Mouse (Mus musculus) kidney, embryonic 16.5 days (tissue): Measurements from ENCODE around the gene Ttc30a2. TPM values are rescaled to one million over a fixed set of nuclear protein-coding genes. Genes with fewer than 3 reads are reported as not detected.

Experiments used
- ATAC-seq: fragments of 200-750 bp; cut with Nextera tagmentation; 2 replicates; pipeline ENCODE4 v1.8.0; 2017; ENCODE audit warnings: moderate TSS enrichment; ENCODE audit not compliant: low FRiP score, low TSS enrichment
- H3K27ac ChIP-seq: fragments of 300-500 bp; sonication (generic); 2 replicates; pipeline ENCODE4 v1.5.1; 2014; ENCODE audit warnings: low read length
- H3K27me3 ChIP-seq: fragments of 300-500 bp; sonication (generic); 2 replicates; pipeline ENCODE4 v1.6.1; 2014; ENCODE audit warnings: low read length, control low read depth, mixed read lengths; ENCODE audit not compliant: insufficient read depth
- H3K36me3 ChIP-seq: fragments of 300-500 bp; sonication (generic); 2 replicates; pipeline ENCODE4 v1.6.1; 2014; ENCODE audit warnings: low read length, control low read depth, mixed read lengths; ENCODE audit not compliant: insufficient read depth
- H3K4me1 ChIP-seq: fragments of 300-500 bp; sonication (generic); 2 replicates; pipeline ENCODE4 v1.6.1; 2014; ENCODE audit warnings: low read length, control low read depth, mixed read lengths; ENCODE audit not compliant: insufficient read depth
- H3K4me2 ChIP-seq: fragments of 300-500 bp; sonication (generic); replicated peaks from 2 replicates; pipeline ENCODE4 v1.6.1; 2014; ENCODE audit warnings: low read depth, low read length
- H3K4me3 ChIP-seq: fragments of 300-500 bp; sonication (generic); 2 replicates; pipeline ENCODE4 v1.5.1; 2014; ENCODE audit warnings: mild to moderate bottlenecking, low read length
- H3K9ac ChIP-seq: fragments of 300-500 bp; sonication (generic); replicated peaks from 2 replicates; pipeline ENCODE4 v1.6.1; 2014; ENCODE audit warnings: low read length
- H3K9me3 ChIP-seq: fragments of 300-500 bp; sonication (generic); 2 replicates; pipeline ENCODE4 v1.6.1; 2016; ENCODE audit warnings: low read length, control low read depth
- WGBS: fragments of 180-500 bp; shearing (Covaris S2); extraction: QIAGEN DNeasy Blood & Tissue Kit; methylation state at CpG from one replicate; pipeline ENCODE4 v1.1.7; 2014; 5-methylcytosine and 5-hydroxymethylcytosine counted together
- polyA plus RNA-seq: library from polyadenylated mRNA; unstranded; fragments of >200 nt; fragmentation: Nextera tagmentation; extraction: Ambion mirVana; gene quantifications from 2 replicates; pipeline ENCODE4 v1.2.1, GENCODE M21; 2015

Gene Ttc30a2
- polyA plus RNA-seq, 1 experiment from 2014 or later: 0.64 TPM

DNA sequence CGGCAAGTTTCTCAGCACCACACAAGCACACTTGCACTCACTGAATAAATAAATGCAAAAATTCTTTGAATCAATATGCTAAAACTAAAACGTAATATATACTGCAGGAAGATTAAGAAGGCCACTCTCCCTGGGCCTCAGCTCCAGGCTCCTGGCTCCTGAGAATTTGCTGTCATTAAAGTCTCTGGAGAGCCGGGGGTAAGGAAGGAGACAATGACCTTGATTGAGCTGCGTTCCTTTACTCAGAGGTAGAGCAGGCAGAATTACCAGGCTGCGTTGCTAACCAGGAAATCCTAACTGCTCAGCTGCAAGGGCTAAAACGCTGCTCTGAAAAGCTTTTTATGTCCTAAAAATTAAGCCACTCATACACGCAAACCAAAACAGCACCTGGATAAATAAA, 44.4 kb downstream of the Ttc30a2 start:
- no peak overlapping the region for H3K4me3 ChIP-seq
- no peaks in the 10 kb centered on the region for H3K27me3 ChIP-seq
- H3K4me1 ChIP-seq: no peaks in the 10 kb centered on the region
- H3K9ac ChIP-seq: no peak overlapping the region
- no peak overlapping the region for H3K4me2 ChIP-seq
- H3K9me3 ChIP-seq: no peaks in the 10 kb centered on the region
- ATAC-seq: no peak
- WGBS: 40% methylated on average over 7 of the region's 7 CpGs
- no peak overlapping the region for H3K27ac ChIP-seq
- H3K36me3 ChIP-seq: 0 out of 2 replicates have a peak, but pooled peaks cover 2% of the 10 kb centered on the region

GRCm38 (mm10) chr2:75930941-75931340, 47.0 kb downstream of the Ttc30a2 start:
- WGBS: 77% methylated on average over 2 of the region's 2 CpGs
- no peak overlapping the region for H3K4me2 ChIP-seq
- H3K9me3 ChIP-seq: no peaks in the 10 kb centered on the region
- H3K4me3 ChIP-seq: no peak overlapping the region
- no peaks in the 10 kb centered on the region for H3K27me3 ChIP-seq
- H3K27ac ChIP-seq: no peak overlapping the region
- H3K9ac ChIP-seq: no peak overlapping the region
- ATAC-seq: no peak
- no peaks in the 10 kb centered on the region for H3K4me1 ChIP-seq
- H3K36me3 ChIP-seq: peaks cover 18% of the 10 kb centered on the region; the same call in 1 of the 2 replicates

DNA sequence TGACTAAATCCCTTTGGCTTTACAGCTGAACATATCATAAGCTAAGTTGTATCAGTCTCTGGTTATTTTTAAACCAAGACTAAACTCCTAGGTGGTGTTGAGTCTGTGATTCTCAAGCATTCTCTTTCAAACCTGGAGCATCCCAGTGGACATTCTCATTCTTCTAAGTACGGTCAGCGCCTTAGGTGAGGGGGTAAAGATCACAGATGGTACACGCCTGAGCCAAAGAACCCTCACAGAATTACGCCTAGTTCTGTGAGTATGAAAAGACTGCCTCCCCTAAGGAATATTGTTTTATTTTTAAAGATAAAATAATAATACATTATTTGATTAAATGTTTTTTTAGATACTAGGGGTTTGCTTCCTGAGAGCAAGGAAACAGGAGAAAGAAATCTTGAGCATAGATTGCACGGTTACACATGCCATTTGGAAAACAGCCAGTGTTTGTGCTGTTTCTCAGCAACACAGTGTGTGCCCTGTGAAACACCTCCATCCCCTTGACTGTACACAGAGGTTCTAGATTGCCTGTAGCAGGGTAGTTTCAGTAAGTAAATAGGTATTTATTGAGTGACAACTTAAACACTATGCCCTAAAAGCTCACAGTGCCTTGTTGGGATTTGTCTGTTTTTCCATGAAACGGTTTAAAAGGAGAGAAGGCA, 48.1 kb downstream of the Ttc30a2 start:
- Histone ChIP-seq H3K36me3 (peaks cover 23% of the 10 kb centered on the region; the same call in 1 of the 2 replicates), H3K4me3 (no peak overlapping the region), H3K4me2 (no peak overlapping the region), H3K4me1 (no peaks in the 10 kb centered on the region), H3K27me3 (no peaks in the 10 kb centered on the region), H3K9ac (no peak overlapping the region), H3K9me3 (no peaks in the 10 kb centered on the region), H3K27ac (no peak overlapping the region)
- WGBS: 89% methylated on average over 6 of the region's 6 CpGs
- no peak for ATAC-seq

DNA sequence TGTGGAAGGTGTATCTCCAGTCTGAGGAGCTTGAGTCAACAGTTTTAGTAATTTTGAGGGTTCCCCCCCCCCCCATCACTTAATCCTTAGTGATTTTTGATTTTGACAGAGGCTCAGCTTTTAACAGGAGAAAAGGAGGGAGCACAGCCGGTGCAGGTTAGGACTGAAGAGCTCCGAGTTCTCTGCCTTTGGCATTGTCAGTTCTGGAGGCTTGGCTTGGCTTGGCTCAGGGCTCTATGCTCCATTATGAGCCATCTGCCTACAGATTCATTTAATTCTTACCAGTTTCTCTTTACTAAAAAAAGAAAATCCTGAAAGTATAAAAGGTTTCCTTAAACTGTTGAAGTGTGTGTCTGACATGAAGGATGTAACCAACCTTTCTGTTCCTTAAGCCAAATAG, 48.8 kb downstream of the Ttc30a2 start:
- Histone ChIP-seq H3K4me2 (no peak overlapping the region), H3K27ac (no peak overlapping the region), H3K36me3 (peaks cover 23% of the 10 kb centered on the region; the same call in 1 of the 2 replicates), H3K4me1 (no peaks in the 10 kb centered on the region), H3K9ac (no peak overlapping the region), H3K9me3 (no peaks in the 10 kb centered on the region), H3K4me3 (no peak overlapping the region), H3K27me3 (no peaks in the 10 kb centered on the region)
- WGBS: 97% methylated on average over 2 of the region's 2 CpGs
- no peak for ATAC-seq

DNA sequence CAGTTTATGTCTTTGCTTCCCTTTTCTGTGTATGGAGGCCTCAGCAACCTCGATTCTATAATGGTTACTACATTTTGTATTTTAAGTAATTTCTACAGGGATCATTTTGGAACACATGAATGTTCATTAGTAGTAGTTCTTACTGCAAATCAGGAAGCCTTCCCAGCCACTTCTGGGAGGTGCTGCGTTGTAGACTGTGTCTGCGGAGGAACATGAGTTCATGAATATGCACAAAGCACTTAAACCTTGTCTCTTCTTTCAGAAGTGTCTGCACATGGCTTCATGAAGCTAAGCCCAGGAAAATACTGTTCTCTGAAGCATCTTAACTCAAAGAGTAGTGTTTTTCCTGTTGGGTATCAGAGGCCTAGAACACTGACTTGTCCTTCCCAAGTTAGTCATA, 50.0 kb downstream of the Ttc30a2 start:
- Histone ChIP-seq H3K9me3 (no peaks in the 10 kb centered on the region), H3K4me1 (no peaks in the 10 kb centered on the region), H3K27ac (no peak overlapping the region), H3K27me3 (no peaks in the 10 kb centered on the region), H3K36me3 (peaks cover 24% of the 10 kb centered on the region), H3K4me3 (no peak overlapping the region), H3K4me2 (no peak overlapping the region), H3K9ac (no peak overlapping the region)
- no peak for ATAC-seq
- 95% methylated on average over 3 of the region's 3 CpGs for WGBS

DNA sequence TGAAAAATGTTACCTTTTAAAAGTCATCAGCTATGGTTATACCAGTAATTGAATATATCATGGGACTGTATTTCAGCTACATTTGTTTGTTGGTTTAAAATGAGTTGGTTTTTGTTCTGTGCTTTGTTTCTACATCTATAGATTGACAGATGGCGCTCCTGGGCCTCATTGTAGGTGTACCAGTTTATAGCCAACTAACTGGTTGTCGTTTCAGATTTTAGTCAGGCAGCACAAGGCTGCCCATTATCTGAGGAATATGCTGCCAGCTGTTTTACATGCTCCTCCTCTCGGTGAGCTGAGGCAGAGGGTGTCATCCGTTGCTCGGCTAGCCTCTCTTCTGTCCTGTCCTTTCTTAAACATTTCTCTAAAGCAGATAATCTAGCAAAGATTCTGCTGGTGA, 51.9 kb downstream of the Ttc30a2 start:
- Histone ChIP-seq H3K9me3 (no peaks in the 10 kb centered on the region), H3K4me2 (no peak overlapping the region), H3K36me3 (peaks cover 25% of the 10 kb centered on the region), H3K4me3 (no peak overlapping the region), H3K27ac (no peak overlapping the region), H3K27me3 (no peaks in the 10 kb centered on the region), H3K4me1 (no peaks in the 10 kb centered on the region), H3K9ac (no peak overlapping the region)
- ATAC-seq: no peak
- WGBS: 80% methylated on average over 5 of the region's 5 CpGs

Other genes with a start within 250 kb of the Ttc30a2 start
- 39.2 and 40.0 TPM in 2 replicates for gene Agps, start 146.0 kb downstream of the Ttc30a2 start, polyA plus RNA-seq
- gene Ttc30b, start 39.6 kb downstream of the Ttc30a2 start, polyA plus RNA-seq: 14.0 and 14.4 TPM in 2 replicates
- 9.6 and 10.5 TPM in 2 replicates for gene Ttc30a1, start 3.8 kb upstream of the Ttc30a2 start, polyA plus RNA-seq